Mouse (Mus musculus) megakaryocyte, embryonic 14.5 days (primary cell): ENCODE measurements around the gene Lrig2.

ENCODE experiments used
- FLI1 ChIP-seq: IDR thresholded peaks from 2 replicates; pipeline ENCODE4 v1.6.1; 2012; ENCODE audit warnings: low read length, inconsistent platforms, mixed read lengths
- GATA1 ChIP-seq: IDR thresholded peaks from 3 replicates; pipeline ENCODE4 v1.6.1; 2012; ENCODE audit warnings: mixed read lengths, low read length, inconsistent platforms, borderline replicate concordance

- TF ChIP-seq GATA1 = no peak
- no peak for TF ChIP-seq FLI1
Measured at GRCm38 (mm10) chr3:104403582-104403981, 108.1 kb downstream of the Lrig2 start.
